Mouse (Mus musculus) kidney, postnatal 25 days (tissue): ENCODE measurements around the gene Myo10.
"Not testable (repeated sequence)": the region's sequence is repeated elsewhere in the genome, so short reads cannot be mapped to it uniquely, and the experiment has no call there.

Experiments used
- DNase-seq, 2 experiments: peaks; one replicate each; pipeline ENCODE4 v3.0.0; 2021; ENCODE audit warnings: mixed read lengths in 2 of 2

Myo10 gene

DNA sequence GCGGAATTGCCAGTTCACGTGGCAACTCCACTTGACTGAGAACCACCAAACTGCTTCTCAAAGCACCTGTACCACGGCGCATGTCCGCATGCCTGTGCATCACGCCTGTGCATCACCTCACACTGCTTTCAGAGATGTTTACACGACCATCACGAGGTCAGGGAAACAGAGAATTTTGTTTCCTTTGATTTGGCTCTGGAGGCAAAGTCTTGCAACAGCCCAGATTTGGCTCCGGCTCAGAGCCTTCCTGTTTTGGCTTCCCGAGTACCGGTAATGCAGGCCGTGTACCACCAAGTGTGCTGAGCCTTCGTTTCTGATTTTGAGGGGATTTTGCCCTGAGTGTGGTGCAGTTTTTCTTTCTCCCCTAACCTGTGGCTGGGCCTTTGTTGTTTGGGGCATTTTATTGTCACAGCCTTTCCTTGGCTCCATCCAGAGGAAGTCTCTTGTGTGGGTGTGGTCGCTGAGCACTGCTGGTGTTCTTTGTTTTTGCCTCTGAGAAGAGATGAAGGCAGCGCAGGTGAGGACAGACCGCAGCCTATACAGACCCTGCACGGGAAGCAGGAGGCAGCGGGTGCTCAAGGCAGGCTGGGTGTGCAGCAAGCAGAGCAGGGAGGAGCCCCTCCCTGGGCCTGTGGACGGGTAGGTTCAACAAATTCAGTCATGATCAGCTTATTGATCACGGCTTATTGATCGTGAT, 70.1 kb downstream of the Myo10 start:
- peak; percentile 48 to 59 for DNase-seq

DNA sequence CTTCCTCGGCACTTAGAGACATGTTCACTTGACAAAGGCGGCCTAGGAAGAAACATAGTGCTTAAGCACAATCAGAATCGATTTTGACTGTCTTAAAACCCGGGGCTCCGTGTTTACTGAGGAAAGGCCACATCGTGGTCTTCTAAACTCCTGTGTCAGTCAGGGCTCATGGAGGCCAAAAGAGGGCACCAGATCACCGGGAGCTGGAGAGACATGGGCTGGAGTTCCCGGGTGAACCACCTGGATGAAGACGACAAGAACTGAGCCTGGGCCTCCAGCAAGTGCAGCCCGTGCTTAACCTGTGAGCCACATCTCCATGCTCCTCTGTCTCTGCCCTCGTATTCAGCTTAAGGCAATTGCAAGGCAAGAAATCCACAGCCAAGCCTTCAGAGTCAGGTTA, 71.4 kb downstream of the Myo10 start:
- peak in 1 of 2 experiments; percentile 61 for DNase-seq

DNA sequence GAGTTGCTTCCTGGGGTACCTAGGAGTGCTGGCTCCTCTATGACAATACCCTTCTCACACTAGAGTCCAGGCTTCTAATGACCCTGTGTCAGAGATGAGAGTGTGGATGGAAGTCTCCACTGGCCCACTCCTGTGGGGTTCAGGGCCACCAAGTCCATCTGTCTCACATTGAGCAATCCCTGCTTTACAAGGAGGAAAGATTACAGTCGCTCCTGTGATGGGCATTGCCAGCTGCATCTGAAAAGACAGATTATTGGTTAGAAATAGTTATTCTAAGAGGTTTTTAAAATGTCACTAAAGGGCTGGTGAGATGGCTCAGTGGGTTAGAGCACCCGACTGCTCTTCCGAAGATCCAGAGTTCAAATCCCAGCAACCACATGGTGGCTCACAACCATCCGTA, 72.4 kb downstream of the Myo10 start:
- DNase-seq, result no peak

DNA sequence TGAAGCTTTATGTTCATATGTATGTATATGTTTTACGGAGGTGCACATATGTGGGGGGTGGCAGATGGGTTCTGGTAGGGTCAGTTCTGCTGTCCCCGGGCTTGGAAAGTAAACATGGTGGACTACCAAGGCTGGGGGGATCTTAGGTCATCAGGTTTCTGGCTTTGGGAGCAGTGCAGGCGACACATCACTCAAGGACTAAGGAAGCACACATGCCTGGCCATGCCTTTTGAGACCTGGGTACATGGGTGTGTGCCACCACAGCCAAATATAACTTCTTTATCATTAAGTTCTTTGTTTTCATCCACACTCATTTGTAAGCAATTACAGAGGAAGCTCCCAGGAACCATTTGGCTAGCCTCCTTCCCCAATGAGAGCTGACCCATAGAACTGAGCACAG, 72.9 kb downstream of the Myo10 start:
- DNase-seq, result peak in 1 of 2 experiments; percentile 17

DNA sequence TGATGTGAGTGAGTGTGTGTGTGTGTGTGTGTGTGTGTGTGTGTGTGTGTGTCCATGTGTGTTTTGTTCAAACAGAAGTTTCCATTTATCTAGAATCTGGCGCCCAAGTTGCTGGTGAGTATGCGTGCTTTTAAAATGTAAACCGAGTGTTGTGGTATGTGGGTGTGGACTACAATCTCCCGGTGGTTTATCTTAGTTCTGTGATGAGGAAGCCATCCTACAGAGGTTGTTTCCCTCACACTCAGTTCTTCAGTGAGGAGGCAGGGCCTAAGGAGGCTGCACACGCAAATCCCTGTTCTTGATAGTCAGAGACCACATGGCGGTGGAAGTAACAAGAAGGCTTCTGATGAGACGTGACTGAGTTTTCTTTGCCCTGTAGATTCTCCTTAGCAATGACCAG, 73.6 kb downstream of the Myo10 start:
- no peak for DNase-seq

DNA sequence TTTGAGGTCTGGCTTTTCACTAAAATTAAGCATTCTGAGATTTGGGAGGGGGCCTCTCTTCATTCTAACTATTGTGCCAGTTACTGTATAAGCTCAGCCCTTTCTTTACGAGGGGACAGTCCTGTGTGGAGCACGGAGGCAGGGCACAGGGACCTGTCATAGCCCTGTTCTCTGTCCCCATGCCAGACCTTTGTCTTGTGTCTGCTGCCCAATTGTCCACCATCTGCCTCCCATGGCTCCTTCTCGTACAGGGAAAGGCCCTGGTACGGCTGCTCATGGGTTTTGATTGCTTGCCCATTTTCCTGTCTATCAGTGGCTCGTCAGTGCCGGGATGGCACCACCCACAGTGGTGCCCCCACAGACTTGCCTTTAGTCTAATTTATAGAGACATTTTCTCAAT, 74.3 kb downstream of the Myo10 start:
- peak in 1 of 2 experiments; percentile 27 for DNase-seq

DNA sequence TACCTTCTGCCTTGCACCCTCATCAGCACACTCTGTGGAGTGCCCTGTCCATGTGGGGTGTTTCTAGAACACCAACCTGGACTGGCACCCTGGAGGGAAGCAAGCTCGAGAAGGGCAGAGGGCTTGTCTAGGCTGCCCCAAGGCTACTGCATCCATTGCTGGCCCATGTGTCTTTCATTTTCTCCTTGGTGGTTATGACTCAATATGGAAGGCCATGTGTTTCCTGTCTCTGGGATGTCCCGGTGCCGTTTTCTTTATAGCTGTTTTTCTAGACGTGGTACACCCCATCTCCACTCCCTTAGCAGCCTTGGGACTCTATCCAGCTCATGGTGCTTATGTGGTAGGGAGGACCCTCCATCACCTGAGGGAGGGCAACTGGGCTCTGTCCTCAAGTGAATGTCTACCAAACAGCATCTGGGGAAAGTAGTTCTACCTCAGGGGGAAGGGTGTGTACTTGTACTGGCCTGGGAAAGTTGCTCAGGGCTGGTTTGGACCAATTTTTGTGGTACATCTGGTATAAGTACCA, 76.8 kb downstream of the Myo10 start:
- peak in 1 of 2 experiments; percentile 23 for DNase-seq

DNA sequence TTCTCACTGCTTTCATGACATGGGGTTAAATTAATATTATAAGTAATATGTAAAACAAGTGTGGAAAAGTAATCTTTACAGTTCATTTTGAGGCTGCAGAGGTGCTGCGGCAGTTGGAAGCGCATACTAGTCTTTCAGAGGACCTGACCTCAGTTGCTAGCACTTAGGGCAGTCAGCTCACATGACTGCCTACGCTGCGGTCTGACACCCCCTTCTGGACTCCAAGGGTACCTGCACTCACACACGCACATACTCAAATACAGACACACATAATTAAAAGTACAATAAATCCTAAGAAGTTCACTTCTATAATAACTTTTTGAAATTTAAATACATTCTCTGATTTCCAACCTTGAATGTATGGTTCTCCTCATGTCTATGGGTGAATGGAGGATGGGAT, 80.3 kb downstream of the Myo10 start:
- DNase-seq, result peak in 1 of 2 experiments; percentile 24

DNA sequence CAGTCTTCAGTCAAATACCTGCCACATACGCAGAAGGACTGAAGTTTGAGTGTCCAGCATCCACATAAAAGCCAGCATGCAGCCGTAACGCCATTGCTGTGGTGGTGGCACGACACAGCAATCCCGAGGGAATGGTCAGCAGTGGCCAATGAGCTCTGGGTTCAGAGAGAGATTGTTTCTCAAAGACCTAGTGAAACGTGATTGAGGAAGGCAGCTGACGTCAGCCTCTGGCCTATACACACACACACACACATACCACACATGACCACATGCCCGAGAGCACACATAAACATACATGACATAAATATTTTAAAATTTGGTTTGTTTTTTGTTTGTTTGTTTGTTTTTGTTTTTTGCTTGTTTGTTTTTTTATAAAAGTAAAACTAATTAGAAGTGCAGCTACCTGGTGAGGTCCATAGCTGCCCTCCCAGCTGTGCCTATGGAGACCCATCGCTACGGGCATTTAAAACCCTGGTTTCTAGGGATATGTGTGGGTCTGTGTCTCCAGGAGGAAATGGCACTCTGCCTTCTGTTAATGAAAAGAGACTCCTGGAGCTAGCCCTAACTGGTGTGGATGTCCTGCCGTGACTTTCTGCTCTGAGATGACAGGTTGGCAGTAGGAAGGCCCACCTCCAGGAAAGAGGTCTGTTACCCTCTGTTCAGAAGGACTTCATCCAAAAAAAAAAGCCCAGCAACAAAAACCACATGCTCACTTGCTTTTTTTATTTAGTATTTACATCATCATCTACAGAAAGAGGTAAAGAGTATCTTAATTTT, 82.7 kb downstream of the Myo10 start:
- peak in 1 of 2 experiments; percentile 17 for DNase-seq

DNA sequence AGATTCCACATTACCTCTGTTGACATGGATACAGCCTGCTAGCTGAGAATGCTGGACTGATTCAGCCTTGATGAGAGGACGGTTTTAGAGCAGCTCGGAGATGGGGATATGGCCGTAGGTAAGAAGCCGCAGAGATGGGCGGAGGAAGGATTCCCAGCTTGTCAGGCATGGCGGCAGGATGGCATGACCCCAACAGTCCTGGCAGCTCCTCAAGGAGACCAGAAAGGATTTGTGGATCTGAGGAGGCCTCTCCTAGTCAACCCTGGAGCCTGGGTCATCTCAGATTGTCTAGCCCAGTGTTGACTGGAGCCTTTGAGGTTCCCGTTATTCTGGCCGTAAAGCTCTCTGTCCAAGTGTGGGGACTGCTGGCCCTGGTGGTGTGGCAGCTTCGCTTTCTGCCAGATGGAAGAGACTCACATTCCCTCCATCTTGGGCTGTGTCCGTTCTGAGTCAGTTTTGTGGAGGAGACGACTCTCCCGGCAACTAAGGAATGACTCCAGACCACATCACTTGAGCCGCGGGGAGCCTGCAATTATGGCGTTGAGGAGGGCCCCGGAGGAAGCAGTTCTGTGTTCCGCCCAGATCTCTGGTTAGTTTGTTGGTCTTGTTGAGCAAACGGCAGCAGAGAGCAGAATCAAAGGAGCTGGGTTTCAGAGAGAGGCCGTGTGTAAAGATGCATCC, 84.7 kb downstream of the Myo10 start:
- peak in 1 of 2 experiments; percentile 37 for DNase-seq

DNA sequence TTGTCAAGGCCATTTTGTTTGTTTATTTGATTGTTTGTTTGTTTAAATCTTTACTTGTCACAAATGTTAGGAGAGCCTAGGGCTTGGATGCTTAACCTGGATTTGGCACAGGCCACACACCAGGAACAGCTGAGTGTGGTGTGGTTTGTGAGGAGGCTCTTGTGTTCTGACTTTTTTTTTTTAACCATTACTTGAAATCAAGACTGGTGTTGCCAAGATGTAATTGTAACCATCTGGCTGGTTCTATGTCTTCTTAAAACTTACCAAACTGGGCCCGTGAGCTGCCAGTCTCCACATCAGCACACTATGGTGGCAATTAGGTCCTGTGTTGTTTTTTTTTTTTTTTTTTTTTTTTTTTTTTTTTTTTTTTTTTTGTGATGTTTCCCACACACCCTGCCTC, 85.6 kb downstream of the Myo10 start:
- DNase-seq, result no peak

DNA sequence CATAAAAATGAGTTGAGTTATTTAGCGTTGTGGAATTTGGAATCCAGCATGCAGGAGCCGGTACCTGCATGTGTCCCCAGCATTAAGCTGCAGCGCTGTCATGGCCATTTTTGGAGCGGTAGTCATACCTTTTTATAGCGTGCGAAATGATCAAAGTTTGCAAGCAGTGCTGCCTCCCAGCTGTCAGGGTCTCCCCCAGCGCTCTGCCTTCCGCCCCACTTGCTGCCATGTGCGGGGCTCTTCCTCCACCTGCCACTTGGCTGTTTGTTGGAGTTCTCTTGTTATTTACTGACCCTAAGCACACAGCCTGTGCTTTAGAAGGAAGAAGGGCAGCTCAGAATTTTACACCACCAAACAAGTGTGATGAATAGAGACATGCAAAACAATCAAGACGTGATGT, 88.6 kb downstream of the Myo10 start:
- DNase-seq, result peak in 1 of 2 experiments; percentile 25

DNA sequence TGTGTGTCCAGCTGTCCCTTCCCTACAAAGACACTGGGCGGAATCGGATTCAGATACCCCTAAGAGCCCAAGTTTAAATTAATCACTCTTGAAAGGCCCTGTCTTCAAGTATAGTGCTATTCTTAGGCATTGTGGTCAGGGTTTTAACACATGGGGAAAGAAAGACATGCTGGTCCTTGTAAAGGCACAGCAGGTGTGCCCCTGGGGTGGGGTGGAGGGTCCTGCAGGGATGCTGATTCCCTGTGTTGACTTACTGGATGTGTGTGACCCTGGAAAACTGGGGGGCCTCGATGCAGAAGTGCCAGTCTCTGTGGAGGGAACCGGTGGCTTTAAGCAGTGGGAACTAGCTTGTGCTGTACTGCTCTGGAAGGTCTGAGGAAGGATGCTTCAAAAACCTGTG, 90.6 kb downstream of the Myo10 start:
- peak in 1 of 2 experiments; percentile 28 for DNase-seq

DNA sequence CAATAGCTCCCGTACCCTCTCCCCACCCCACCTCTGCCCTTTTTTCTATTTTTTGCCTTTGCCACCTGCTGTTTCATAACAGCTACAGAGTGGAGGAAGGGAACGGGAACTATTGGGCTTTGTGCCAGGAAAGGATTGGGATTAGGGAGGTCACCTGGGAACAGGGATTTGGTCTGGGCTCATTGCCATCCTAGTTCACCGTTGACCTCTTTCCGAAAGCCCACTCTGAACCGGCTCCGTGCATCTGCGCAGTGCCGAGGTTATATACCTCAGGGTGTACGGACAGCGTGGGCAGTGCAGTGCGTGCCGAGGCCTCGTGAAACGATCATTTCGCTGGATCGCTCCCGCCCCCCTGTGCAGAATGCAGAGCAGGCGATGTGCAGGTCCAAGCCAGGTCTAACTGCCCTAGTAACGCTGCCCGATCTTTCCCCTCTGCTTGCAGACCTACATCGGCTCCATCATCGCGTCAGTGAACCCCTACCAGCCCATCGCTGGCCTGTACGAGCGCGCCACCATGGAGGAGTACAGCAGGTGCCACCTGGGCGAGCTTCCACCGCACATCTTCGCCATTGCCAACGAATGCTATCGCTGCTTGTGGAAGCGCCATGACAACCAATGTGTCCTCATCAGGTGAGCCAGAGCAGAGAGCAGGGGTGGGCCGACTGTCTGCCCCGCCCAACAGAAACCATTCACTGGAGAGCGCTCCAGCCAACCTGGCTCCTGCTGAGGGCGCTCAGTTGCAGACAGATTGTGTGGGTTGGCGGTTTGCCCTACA, 91.4 kb downstream of the Myo10 start:
- peak; percentile 86 to 93 for DNase-seq

DNA sequence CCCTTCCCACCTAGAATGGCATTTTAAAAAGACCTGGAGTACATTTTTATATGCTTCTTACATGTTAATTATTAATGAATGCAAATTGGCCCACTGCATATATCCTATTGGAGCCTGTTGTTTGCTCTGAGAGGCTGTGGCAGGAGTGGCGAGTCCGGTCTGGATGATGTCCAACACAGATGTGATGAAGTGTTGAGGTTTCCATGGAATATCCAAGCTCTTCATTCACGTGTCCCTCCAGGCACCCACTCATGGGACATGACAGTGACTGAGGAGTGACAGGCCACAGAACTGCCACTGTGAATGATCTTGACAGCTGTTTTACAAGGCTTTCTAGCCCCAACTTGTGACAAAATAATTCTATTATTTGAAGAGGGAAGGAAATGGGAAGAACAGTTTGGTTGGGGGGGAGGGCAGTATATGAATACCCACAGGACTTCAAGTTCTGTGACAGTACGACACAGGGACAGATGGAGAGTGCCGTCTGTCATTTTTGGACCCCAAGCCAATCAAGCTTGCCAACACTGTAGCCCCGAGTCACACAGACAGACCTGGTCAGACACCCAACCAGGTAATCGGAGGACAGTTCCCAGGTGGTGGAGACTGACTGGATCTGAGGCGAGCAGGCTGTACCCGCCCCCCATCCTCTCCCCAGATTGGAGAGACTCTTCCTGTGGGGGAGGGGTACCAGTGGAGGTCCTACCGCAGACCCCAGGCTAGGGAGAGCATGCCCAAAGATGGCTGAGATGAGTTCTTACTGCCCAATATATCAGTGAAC, 93.1 kb downstream of the Myo10 start:
- peak; percentile 54 to 76 for DNase-seq

DNA sequence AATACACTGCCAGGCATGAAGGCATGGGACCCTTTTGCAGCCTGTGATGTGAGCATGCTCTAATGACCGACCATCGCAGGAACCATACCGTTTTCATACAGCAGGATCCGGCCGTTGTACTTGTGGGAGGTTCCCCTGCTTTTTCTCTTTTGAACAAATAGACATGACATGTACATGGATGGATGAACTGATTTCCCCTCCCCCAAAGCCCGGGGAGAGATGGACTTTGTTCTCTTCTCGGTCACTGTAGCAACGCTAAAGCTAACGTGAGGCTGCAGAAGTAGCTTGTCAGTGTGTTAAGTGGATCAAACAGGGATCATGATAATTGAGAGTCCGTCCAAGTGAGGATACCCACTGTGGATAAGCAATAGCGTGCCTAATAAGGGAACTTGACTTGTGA, 93.7 kb downstream of the Myo10 start:
- DNase-seq, result peak; percentile 61 to 74

DNA sequence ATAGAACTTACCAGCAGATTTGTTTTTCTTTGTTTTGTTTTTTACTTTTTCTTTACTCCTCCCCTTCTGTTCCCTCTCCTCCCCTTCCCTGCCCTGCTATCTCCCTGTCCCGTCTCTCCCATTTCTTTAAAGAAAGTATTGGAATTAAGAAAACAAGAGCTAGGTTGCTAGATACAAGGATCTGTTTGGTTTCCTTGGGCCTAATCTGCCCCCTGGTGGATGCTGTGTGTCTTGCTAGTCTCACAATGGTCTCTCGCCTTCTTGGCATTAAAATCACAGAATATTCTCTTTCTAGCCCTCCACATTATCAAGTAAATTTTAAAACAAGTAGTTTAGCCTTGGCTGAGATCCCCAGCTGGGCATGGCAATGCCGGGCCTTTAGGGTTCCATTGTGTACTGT, 94.7 kb downstream of the Myo10 start:
- DNase-seq, result peak; percentile 85 to 93

DNA sequence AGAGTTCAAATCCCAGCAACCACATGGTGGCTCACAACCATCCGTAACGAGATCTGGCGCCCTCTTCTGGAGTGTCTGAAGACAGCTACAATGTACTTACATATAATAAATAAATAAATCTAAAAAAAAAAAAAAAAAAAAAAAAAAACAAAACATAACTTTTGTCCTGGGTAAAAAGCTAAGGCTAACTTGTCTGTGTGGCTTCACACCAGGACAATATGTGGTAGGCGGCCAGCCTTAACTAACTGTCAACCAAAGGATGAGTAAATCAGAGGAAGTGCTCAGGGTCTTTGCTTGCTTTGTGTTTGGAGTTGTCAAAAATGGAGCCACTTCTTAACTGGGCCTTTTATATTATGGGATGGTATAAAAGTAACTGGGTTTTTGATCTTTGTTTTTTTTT, 95.8 kb downstream of the Myo10 start:
- DNase-seq, result not testable (repeated sequence)

DNA sequence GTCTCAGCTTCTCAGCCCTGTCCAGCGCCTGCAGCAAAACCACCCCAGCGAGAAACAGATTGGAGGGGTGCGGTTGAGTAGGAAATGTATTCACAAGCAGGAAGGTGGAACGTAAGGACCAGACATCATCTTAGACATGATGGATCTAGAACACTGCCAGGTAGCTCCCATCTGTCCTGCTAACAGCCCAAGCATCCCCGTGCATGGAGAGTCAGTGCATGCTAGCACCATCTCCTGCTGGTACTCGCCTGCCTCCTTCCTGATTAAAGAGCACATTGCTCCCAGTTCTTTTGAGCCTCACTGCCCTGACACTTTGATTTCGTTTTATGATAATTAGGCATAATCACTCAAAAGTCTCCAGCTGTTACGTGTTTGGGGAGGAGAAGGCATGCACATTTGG, 96.9 kb downstream of the Myo10 start:
- no peak for DNase-seq

DNA sequence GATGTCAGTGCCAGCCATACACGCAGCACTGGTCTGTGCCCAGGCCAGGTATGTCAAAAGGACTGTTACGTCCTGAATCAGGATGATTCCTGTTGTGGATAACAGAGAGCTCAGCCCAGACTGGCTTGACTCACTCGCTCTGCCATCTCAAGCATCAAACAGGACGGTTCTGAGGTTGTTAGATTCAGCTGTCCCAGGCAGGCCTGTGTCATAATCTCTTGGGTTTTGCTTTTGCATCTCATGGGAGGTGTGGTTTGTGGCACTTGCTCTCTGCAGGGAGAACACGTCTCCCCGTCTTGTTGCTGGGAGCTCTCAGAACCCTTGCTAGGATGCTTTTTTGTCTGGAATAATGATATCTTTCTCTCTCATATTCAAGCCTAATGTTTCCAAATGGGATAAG, 97.9 kb downstream of the Myo10 start:
- DNase-seq, result no peak

DNA sequence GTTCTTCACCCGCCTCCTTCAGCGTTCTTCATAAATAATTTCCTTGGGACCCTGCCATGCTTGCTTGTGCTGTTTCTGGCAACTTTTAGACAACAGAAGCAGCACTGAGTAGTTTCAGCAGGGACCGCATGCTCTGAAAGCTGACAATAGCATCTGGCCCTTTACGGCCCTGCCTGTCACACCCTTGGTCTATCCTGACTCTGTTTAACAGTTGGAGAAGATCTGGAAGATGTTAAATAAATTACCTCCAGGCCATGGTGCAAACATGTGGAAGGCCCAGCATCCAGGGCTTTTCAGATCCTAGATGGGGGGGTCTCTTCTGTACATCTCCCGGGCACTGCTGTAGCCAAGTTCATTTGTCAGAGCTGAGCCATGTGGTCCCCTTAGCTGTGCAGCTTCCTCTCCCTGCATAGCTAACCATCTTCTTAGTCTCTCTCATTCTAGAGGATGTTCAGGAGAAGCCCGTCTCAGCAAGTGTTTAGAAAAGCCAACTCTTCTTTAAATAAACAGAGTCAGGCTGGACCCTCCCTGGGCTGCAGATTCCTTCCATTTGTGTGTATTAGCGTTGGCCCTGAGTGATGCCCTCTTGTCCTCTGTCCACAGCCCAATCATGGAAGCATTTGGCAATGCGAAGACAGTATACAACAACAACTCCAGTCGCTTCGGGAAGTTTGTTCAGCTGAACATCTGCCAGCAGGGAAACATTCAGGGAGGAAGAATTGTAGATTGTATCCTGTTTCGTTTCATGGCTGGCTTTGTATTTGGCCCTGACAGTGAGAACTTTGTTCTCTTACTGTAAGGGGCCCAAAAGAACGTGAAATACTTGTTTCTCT, 101.2 kb downstream of the Myo10 start:
- peak in 1 of 2 experiments; percentile 32 for DNase-seq
